ENCODE assay signal across 8 mouse cellular contexts in the genomic region with DNA sequence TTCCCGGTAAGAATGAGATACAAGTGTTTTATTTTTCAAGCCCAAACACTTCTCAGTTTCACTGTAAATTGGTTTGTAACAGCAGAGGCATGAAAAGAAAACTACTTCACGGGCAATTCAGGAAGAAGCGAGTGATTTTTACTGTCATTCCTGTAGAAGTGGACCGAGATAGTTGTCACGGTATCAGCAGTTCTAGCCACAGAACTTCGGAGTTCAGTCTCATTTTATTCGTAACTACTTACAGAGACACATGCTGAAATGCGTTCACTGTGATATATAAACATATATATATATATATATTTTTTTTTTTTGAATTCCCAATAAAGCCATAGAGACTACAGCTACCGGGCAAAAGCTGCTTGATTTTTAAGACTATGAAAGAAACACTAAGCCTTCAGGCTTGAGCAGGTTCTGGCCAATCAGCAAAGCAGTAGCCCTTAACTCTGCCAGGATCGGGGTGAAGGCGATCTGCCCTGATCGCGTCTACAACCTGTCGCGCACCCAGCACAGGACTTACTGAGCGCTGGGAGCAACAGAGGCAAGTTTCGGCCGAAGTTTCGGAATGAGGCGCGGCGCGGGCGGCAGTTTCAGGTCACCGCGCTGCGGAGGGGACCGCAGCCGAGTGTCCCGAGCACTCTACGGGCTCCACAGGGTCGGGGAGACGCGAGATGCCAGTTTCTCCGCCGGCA. TPM values are rescaled to one million over a fixed set of nuclear protein-coding genes. Genes with fewer than 3 reads are reported as not detected.
DNase-seq lines count a peak whose midpoint lies in the region; ATAC-seq and TF ChIP-seq lines count a peak whose summit lies in the region.

No protein-coding gene starts in this region.

- peak overlapping the region; percentile 96 for H3K27ac ChIP-seq in lung, embryonic 14.5 days (ENCODE audit: low read depth)
- peak overlapping the region; percentile 99 for H3K27ac ChIP-seq in bone marrow, adult 2 months (ENCODE audit: control insufficient read depth, insufficient read depth, low read depth, low read length, poor library complexity)
- peak overlapping the region; percentile 98 for H3K27ac ChIP-seq in forebrain, postnatal 0 days (ENCODE audit: low read depth, low read length)
- H3K27ac ChIP-seq in liver, postnatal 0 days (ENCODE audit: low read depth) = peak overlapping the region; percentile 99

- under 1% methylated on average over 36 of the region's 36 CpGs for WGBS in lung, embryonic 14.5 days
- WGBS in bone marrow, adult 2 months = under 1% methylated on average over 34 of the region's 36 CpGs
- under 1% methylated on average over 36 of the region's 36 CpGs for WGBS in forebrain, postnatal 0 days
- under 1% methylated on average over 36 of the region's 36 CpGs for WGBS in liver, postnatal 0 days (ENCODE audit: insufficient replicate concordance)

- no peaks in the 10 kb centered on the region for H3K9me3 ChIP-seq in lung, embryonic 14.5 days (ENCODE audit: low read depth, low read length)
- H3K9me3 ChIP-seq in forebrain, postnatal 0 days (ENCODE audit: low read length) = no peaks in the 10 kb centered on the region
- no peaks in the 10 kb centered on the region for H3K9me3 ChIP-seq in liver, postnatal 0 days (ENCODE audit: low read length)

- intact Hi-C loops in left cerebral cortex, postnatal 10 days (cut with DNase I) = no loop called here

- H3K4me3 ChIP-seq in lung, embryonic 14.5 days (ENCODE audit: low read depth, low read length) = peak overlapping the region; percentile 94
- H3K4me3 ChIP-seq in bone marrow, adult 2 months (replicated peaks; ENCODE audit: control insufficient read depth, low read depth, low read length) = peak overlapping the region; percentile 99
- H3K4me3 ChIP-seq in forebrain, postnatal 0 days (ENCODE audit: low read depth, low read length) = peak overlapping the region; percentile 94
- peak overlapping the region; percentile 98 for H3K4me3 ChIP-seq in liver, postnatal 0 days (ENCODE audit: low read depth, low read length)

- no peak for TF ChIP-seq CTCF in lung, embryonic 14.5 days (IDR thresholded peaks at IDR 0.05; ENCODE audit: low read depth)
- TF ChIP-seq CTCF in bone marrow, adult 2 months (IDR thresholded peaks at IDR 0.05; ENCODE audit: control insufficient read depth, insufficient read depth, low read length) = no peak
- no peak for TF ChIP-seq CTCF in forebrain, postnatal 0 days (IDR thresholded peaks at IDR 0.05; ENCODE audit: low read depth)
- TF ChIP-seq CTCF in liver, postnatal 0 days (IDR thresholded peaks at IDR 0.05; ENCODE audit: low read depth) = no peak

- H3K9ac ChIP-seq in lung, embryonic 14.5 days = peak overlapping the region; percentile 91
- H3K9ac ChIP-seq in forebrain, postnatal 0 days = peak overlapping the region; percentile 94
- peak overlapping the region; percentile 99 for H3K9ac ChIP-seq in liver, postnatal 0 days (replicated peaks)

- H3K4me2 ChIP-seq in lung, embryonic 14.5 days = peak overlapping the region; percentile 77
- peak overlapping the region; percentile 94 for H3K4me2 ChIP-seq in forebrain, postnatal 0 days (ENCODE audit: low read depth)
- peak overlapping the region; percentile 79 for H3K4me2 ChIP-seq in liver, postnatal 0 days (ENCODE audit: low read depth, low read length)

- DNase-seq in lung, embryonic 14.5 days = peak; percentile 77
- DNase-seq in lung, postnatal 14 days = no peak
- no peak for DNase-seq in forebrain, postnatal 0 days
- no peak for DNase-seq in liver, postnatal 0 days
- no peak for DNase-seq in right cerebral cortex, postnatal 4 days
- DNase-seq in left cerebral cortex, postnatal 10 days (ENCODE audit: extremely low spot score in 1 of 2, low spot score in 2 of 2) = no peak
- no peak for DNase-seq in right cerebral cortex, adult 18-20 months

- no peaks in the 10 kb centered on the region for H3K27me3 ChIP-seq in lung, embryonic 14.5 days (ENCODE audit: insufficient read depth, low read length)
- H3K27me3 ChIP-seq in forebrain, postnatal 0 days (ENCODE audit: insufficient read depth, low read length) = no peaks in the 10 kb centered on the region
- no peaks in the 10 kb centered on the region for H3K27me3 ChIP-seq in liver, postnatal 0 days (ENCODE audit: insufficient read depth, low read length)

- no peak for TF ChIP-seq POLR2A in bone marrow, adult 2 months (IDR thresholded peaks at IDR 0.05; ENCODE audit: borderline replicate concordance, control insufficient read depth, low read depth, low read length)

- peaks cover 6% of the 10 kb centered on the region; the same call in 1 of the 2 replicates for H3K4me1 ChIP-seq in lung, embryonic 14.5 days (ENCODE audit: insufficient read depth)
- peaks cover 2% of the 10 kb centered on the region; the same call in 1 of the 2 replicates for H3K4me1 ChIP-seq in bone marrow, adult 2 months (ENCODE audit: control insufficient read depth, insufficient read depth, low read length)
- peaks cover 7% of the 10 kb centered on the region; the same call in 1 of the 2 replicates for H3K4me1 ChIP-seq in forebrain, postnatal 0 days (ENCODE audit: insufficient read depth)
- peaks cover 18% of the 10 kb centered on the region for H3K4me1 ChIP-seq in liver, postnatal 0 days (ENCODE audit: insufficient read depth)

- H3K36me3 ChIP-seq in lung, embryonic 14.5 days (ENCODE audit: insufficient read depth) = no peaks in the 10 kb centered on the region
- no peaks in the 10 kb centered on the region for H3K36me3 ChIP-seq in forebrain, postnatal 0 days (ENCODE audit: insufficient read depth)
- H3K36me3 ChIP-seq in liver, postnatal 0 days (replicated peaks; ENCODE audit: insufficient read depth, low read length) = no peaks in the 10 kb centered on the region

- ATAC-seq in lung, embryonic 14.5 days (ENCODE audit: insufficient read depth) = peak; percentile 78
- ATAC-seq in forebrain, postnatal 0 days = peak; percentile 62; the same call in 1 of the 2 replicates
- peak; percentile 64 for ATAC-seq in liver, postnatal 0 days

- TF ChIP-seq EP300 in liver, postnatal 0 days (IDR thresholded peaks at IDR 0.05; ENCODE audit: low read depth) = no peak

RNA-seq across cellular contexts. Expression of a gene that starts 0.5 kb away (rescaled TPM):
- polyA plus RNA-seq in lung, embryonic 14.5 days (2014; fragmentation: Nextera tagmentation; extraction: Ambion mirVana) = 23.4 and 27.6 TPM in 2 replicates
- polyA plus RNA-seq in bone marrow, adult 2 months (2011; ENCODE audit: insufficient read depth, insufficient read length, low replicate concordance, missing spikeins) = 5.9 and 9.1 TPM in 2 replicates
- 29.1 and 30.4 TPM in 2 replicates for total RNA-seq in forebrain, postnatal 0 days (2014; rRNA removed)
- polyA plus RNA-seq in forebrain, postnatal 0 days (2015; fragmentation: Nextera tagmentation; extraction: Ambion mirVana) = 15.9 and 25.4 TPM in 2 replicates
- polyA plus RNA-seq in liver, postnatal 0 days (2015; fragmentation: Nextera tagmentation; extraction: Ambion mirVana) = 10.4 and 10.6 TPM in 2 replicates
- 10 to 100 TPM; 51.8 to 54.6 TPM for total RNA-seq in left cerebral cortex, postnatal 10 days (2021)
